Mouse (Mus musculus) ZHBTc4 (cell line): ENCODE results near the gene Ifnar1.

Source experiments
- DNase-seq: peaks from one replicate; pipeline ENCODE4 v3.0.0-alpha.2; 2011; ENCODE audit warnings: low read depth, low spot score

The Ifnar1 gene

GRCm38 (mm10) chr16:91461066-91461638 is 23.9 kb upstream of the Ifnar1 start:
- no peak for DNase-seq

- DNase-seq: no peak
These were observed 23.3 kb upstream of the Ifnar1 start for GRCm38 (mm10) chr16:91461773-91462181.

- no peak for DNase-seq
These were observed 22.4 kb upstream of the Ifnar1 start for GRCm38 (mm10) chr16:91462644-91463043.

- DNase-seq: no peak
These were observed 21.6 kb upstream of the Ifnar1 start for GRCm38 (mm10) chr16:91463400-91463799.

GRCm38 (mm10) chr16:91463836-91464400 is 21.1 kb upstream of the Ifnar1 start:
- DNase-seq: no peak

GRCm38 (mm10) chr16:91464594-91465504 is 20.2 kb upstream of the Ifnar1 start:
- peak; percentile 97 for DNase-seq

- no peak for DNase-seq
These were observed 19.4 kb upstream of the Ifnar1 start for GRCm38 (mm10) chr16:91465505-91466240.

- peak; percentile 39 for DNase-seq
These were observed 18.5 kb upstream of the Ifnar1 start for GRCm38 (mm10) chr16:91466566-91466965.

GRCm38 (mm10) chr16:91470470-91470869 is 14.6 kb upstream of the Ifnar1 start:
- DNase-seq: no peak

- no peak for DNase-seq
These were observed 13.6 kb upstream of the Ifnar1 start for GRCm38 (mm10) chr16:91471481-91471880.

- peak; percentile 30 for DNase-seq
These were observed 9.3 kb upstream of the Ifnar1 start for GRCm38 (mm10) chr16:91475753-91476152.

GRCm38 (mm10) chr16:91478067-91478466 is 7.0 kb upstream of the Ifnar1 start:
- no peak for DNase-seq

- DNase-seq: peak; percentile 86
These were observed 4.5 kb upstream of the Ifnar1 start for GRCm38 (mm10) chr16:91480517-91480916.

GRCm38 (mm10) chr16:91484387-91484786 is 651 bp upstream of the Ifnar1 start:
- DNase-seq: no peak

GRCm38 (mm10) chr16:91485841-91486240 is 803 bp downstream of the Ifnar1 start:
- DNase-seq: no peak

- no peak for DNase-seq
These were observed 3.0 kb downstream of the Ifnar1 start for GRCm38 (mm10) chr16:91488066-91488465.

GRCm38 (mm10) chr16:91490897-91491296 is 5.9 kb downstream of the Ifnar1 start:
- no peak for DNase-seq

- no peak for DNase-seq
These were observed 6.4 kb downstream of the Ifnar1 start for GRCm38 (mm10) chr16:91491473-91491872.

- DNase-seq: no peak
These were observed 10.5 kb downstream of the Ifnar1 start for GRCm38 (mm10) chr16:91495501-91495900.

- peak; percentile 86 for DNase-seq
These were observed 11.2 kb downstream of the Ifnar1 start for GRCm38 (mm10) chr16:91496206-91496605.

GRCm38 (mm10) chr16:91496766-91497165 is 11.7 kb downstream of the Ifnar1 start:
- no peak for DNase-seq

GRCm38 (mm10) chr16:91498041-91498440 is 13.0 kb downstream of the Ifnar1 start:
- no peak for DNase-seq
